Comparison of ENCODE assay signal across 33 mouse cellular contexts in genomic region chr5:139111991-139112390, GRCm38 (mm10). TPM values are rescaled to one million over a fixed set of nuclear protein-coding genes. Genes with fewer than 3 reads are reported as not detected.
A peak's percentile ranks its signal among the peaks of the same experiment; 100 is the strongest.
DNase-seq lines count a peak whose midpoint lies in the region; ATAC-seq lines count a peak whose summit lies in the region.
"Had no signal": no experiment of that assay in that cellular context is flagged by ENCODE, and none has a peak within 500 bp of the region (broad histone marks: within the 10 kb centered on the region; RNA-seq: fewer than 3 reads in every experiment).

No protein-coding gene starts in this region.

- peaks cover 12% of the 10 kb centered on the region for H3K4me1 ChIP-seq in forebrain, embryonic 16.5 days (replicated peaks; ENCODE audit: control insufficient read depth, insufficient read depth, low read length)
- no peaks in the 10 kb centered on the region; the same call in 1 of the 2 replicates for H3K4me1 ChIP-seq in forebrain, embryonic 14.5 days (ENCODE audit: control insufficient read depth, insufficient read depth, low read length)
- peaks cover 4% of the 10 kb centered on the region; the same call in 1 of the 2 replicates for H3K4me1 ChIP-seq in neural tube, embryonic 15.5 days
- H3K4me1 ChIP-seq: liver, embryonic 15.5 days had no signal

- no peak overlapping the region for H3K4me3 ChIP-seq in forebrain, embryonic 16.5 days (replicated peaks; ENCODE audit: low read length)
- H3K4me3 ChIP-seq in forebrain, embryonic 14.5 days (ENCODE audit: low read depth, low read length), result no peak overlapping the region
- no peak overlapping the region for H3K4me3 ChIP-seq in neural tube, embryonic 15.5 days (replicated peaks)
- H3K4me3 ChIP-seq: erythroblast, embryonic 14.5 days; forebrain, embryonic 13.5 days; gastrocnemius, adult 2 months; hindbrain, embryonic 12.5 days; intestine, embryonic 15.5 days; limb, embryonic 12.5 days; liver, embryonic 15.5 days; midbrain, embryonic 10.5 days had no signal

- H3K9me3 ChIP-seq in forebrain, embryonic 16.5 days (ENCODE audit: control insufficient read depth, low read length), result no peaks in the 10 kb centered on the region
- no peaks in the 10 kb centered on the region for H3K9me3 ChIP-seq in forebrain, embryonic 14.5 days (replicated peaks; ENCODE audit: control insufficient read depth, low read length)
- H3K9me3 ChIP-seq in neural tube, embryonic 15.5 days (replicated peaks), result no peaks in the 10 kb centered on the region
- H3K9me3 ChIP-seq: forebrain, embryonic 13.5 days; hindbrain, embryonic 12.5 days; intestine, embryonic 15.5 days; limb, embryonic 12.5 days; liver, embryonic 15.5 days; midbrain, embryonic 10.5 days had no signal

- 36% methylated on average over 9 of the region's 9 CpGs for WGBS in forebrain, embryonic 16.5 days
- WGBS in forebrain, embryonic 14.5 days, result 56% methylated on average over 9 of the region's 9 CpGs
- 66% methylated on average over 9 of the region's 9 CpGs for WGBS in neural tube, embryonic 15.5 days

- no peak overlapping the region for H3K4me2 ChIP-seq in forebrain, embryonic 16.5 days (ENCODE audit: low read length)
- no peak overlapping the region for H3K4me2 ChIP-seq in forebrain, embryonic 14.5 days (ENCODE audit: low read length)
- no peak overlapping the region for H3K4me2 ChIP-seq in neural tube, embryonic 15.5 days
- H3K4me2 ChIP-seq: forebrain, embryonic 13.5 days; heart, embryonic 11.5 days; hindbrain, embryonic 12.5 days; intestine, embryonic 15.5 days; limb, embryonic 12.5 days; liver, embryonic 15.5 days; lung, embryonic 14.5 days had no signal

- no peak for DNase-seq in forebrain, embryonic 14.5 days (ENCODE audit: low spot score)
- peak; percentile 55 to 79 for DNase-seq in left cerebral cortex, postnatal 14 days (ENCODE audit: low spot score in 2 of 2)
- DNase-seq in left cerebral cortex, adult 18-20 months (ENCODE audit: low spot score in 2 of 2), result no peak
- no peak for DNase-seq in neural tube, embryonic 10.5 days (ENCODE audit: extremely low spot score, low spot score)
- DNase-seq in right cerebral cortex, postnatal 36 days (ENCODE audit: low spot score in 2 of 2), result peak; percentile 20 to 36
- DNase-seq: adrenal gland, postnatal 14 days; cerebellum, adult 2 months; cerebellum, postnatal 14 days; gastrocnemius, adult 2 months; gastrocnemius, postnatal 36 days; heart, adult 18-20 months; heart, postnatal 36 days; kidney, postnatal 10 days; lung, embryonic 14.5 days; lung, postnatal 14 days; thymus, adult 18-20 months; thymus, postnatal 25 days had no signal

- H3K9ac ChIP-seq in forebrain, embryonic 16.5 days (replicated peaks; ENCODE audit: low read depth, low read length), result no peak overlapping the region
- H3K9ac ChIP-seq in forebrain, embryonic 14.5 days (ENCODE audit: low read length), result no peak overlapping the region
- H3K9ac ChIP-seq in neural tube, embryonic 15.5 days (replicated peaks), result no peak overlapping the region
- H3K9ac ChIP-seq: forebrain, embryonic 13.5 days; hindbrain, embryonic 12.5 days; intestine, embryonic 15.5 days; limb, embryonic 12.5 days; liver, embryonic 15.5 days; lung, embryonic 14.5 days had no signal

- peak; percentile 52; the same call in 1 of the 2 replicates for ATAC-seq in forebrain, embryonic 16.5 days
- no peak for ATAC-seq in forebrain, embryonic 14.5 days
- no peak for ATAC-seq in neural tube, embryonic 15.5 days (ENCODE audit: low FRiP score)
- ATAC-seq in CD4-positive, CD25-positive, alpha-beta regulatory T cell, adult 4 months, result no peak
- ATAC-seq: forebrain, embryonic 13.5 days; hindbrain, postnatal 0 days; intestine, embryonic 15.5 days; Patski had no signal

- H3K27me3 ChIP-seq in forebrain, embryonic 16.5 days (replicated peaks; ENCODE audit: control insufficient read depth, insufficient read depth, low read length), result no peaks in the 10 kb centered on the region
- no peaks in the 10 kb centered on the region for H3K27me3 ChIP-seq in forebrain, embryonic 14.5 days (replicated peaks; ENCODE audit: control insufficient read depth, insufficient read depth, low read length)
- H3K27me3 ChIP-seq in neural tube, embryonic 15.5 days (replicated peaks), result no peaks in the 10 kb centered on the region
- H3K27me3 ChIP-seq: forebrain, embryonic 13.5 days; hindbrain, embryonic 12.5 days; intestine, embryonic 15.5 days; limb, embryonic 12.5 days; liver, embryonic 15.5 days; Patski had no signal

- intact Hi-C loops in left cerebral cortex, postnatal 14 days (cut with DNase I), result no loop called here

- peak overlapping the region; percentile 20 for H3K27ac ChIP-seq in forebrain, embryonic 16.5 days (ENCODE audit: low read length)
- H3K27ac ChIP-seq in forebrain, embryonic 14.5 days (ENCODE audit: low read depth, low read length), result no peak overlapping the region
- H3K27ac ChIP-seq in neural tube, embryonic 15.5 days (replicated peaks), result 0 out of 2 replicates have a peak overlapping the region, but pooled peaks have one; percentile 9
- H3K27ac ChIP-seq: forebrain, embryonic 13.5 days; gastrocnemius, adult 2 months; hindbrain, embryonic 12.5 days; hindbrain, postnatal 0 days; intestine, embryonic 15.5 days; limb, embryonic 12.5 days; liver, embryonic 15.5 days; midbrain, embryonic 10.5 days; stomach, postnatal 0 days had no signal

- no peaks in the 10 kb centered on the region; the same call in 1 of the 2 replicates for H3K36me3 ChIP-seq in forebrain, embryonic 16.5 days (ENCODE audit: control insufficient read depth, insufficient read depth)
- no peaks in the 10 kb centered on the region for H3K36me3 ChIP-seq in forebrain, embryonic 14.5 days (ENCODE audit: control insufficient read depth, insufficient read depth, low read length)
- H3K36me3 ChIP-seq in neural tube, embryonic 15.5 days, result peaks cover 23% of the 10 kb centered on the region
- H3K36me3 ChIP-seq: intestine, embryonic 15.5 days; limb, embryonic 12.5 days; liver, embryonic 15.5 days; midbrain, embryonic 10.5 days had no signal

RNA-seq across cellular contexts. Expression of gene Prkar1b, which starts 37.8 kb away (rescaled TPM):
- 208 and 245 TPM in 2 replicates for polyA plus RNA-seq in forebrain, embryonic 16.5 days (2015; fragmentation: Nextera tagmentation; extraction: Ambion mirVana)
- polyA plus RNA-seq in forebrain, embryonic 14.5 days (2014; fragmentation: Nextera tagmentation; extraction: Ambion mirVana), result 93.8 and 128 TPM in 2 replicates
- 100 to 1,000 TPM; 571 to 599 TPM for total RNA-seq in left cerebral cortex, postnatal 14 days (2021)
- total RNA-seq in left cerebral cortex, adult 18-20 months (2021), result 100 to 1,000 TPM; 762 to 804 TPM
- polyA plus RNA-seq in neural tube, embryonic 15.5 days (2015; fragmentation: Nextera tagmentation; extraction: Ambion mirVana), result 272 and 321 TPM in 2 replicates
- 1 to 10 TPM in 1 of 2 experiments, under 1 TPM in 1; 0.98 to 3.1 TPM for polyA plus RNA-seq in CD4-positive, CD25-positive, alpha-beta regulatory T cell, adult 4 months (2017; shearing (Covaris generic))
- total RNA-seq: MEL; neutrophil, adult 5-6 weeks had no signal

RNA-seq across cellular contexts. Expression of gene Dnaaf5, which starts 38.0 kb away (rescaled TPM):
- polyA plus RNA-seq in forebrain, embryonic 16.5 days (2015; fragmentation: Nextera tagmentation; extraction: Ambion mirVana), result 2.7 and 3.3 TPM in 2 replicates
- polyA plus RNA-seq in forebrain, embryonic 14.5 days (2014; fragmentation: Nextera tagmentation; extraction: Ambion mirVana), result 2.5 and 2.6 TPM in 2 replicates
- total RNA-seq in left cerebral cortex, postnatal 14 days (2021), result 1 to 10 TPM; 6.9 to 7.8 TPM
- 1 to 10 TPM; 7.1 to 9.0 TPM for total RNA-seq in left cerebral cortex, adult 18-20 months (2021)
- 3.9 and 4.6 TPM in 2 replicates for polyA plus RNA-seq in neural tube, embryonic 15.5 days (2015; fragmentation: Nextera tagmentation; extraction: Ambion mirVana)
- polyA plus RNA-seq in CD4-positive, CD25-positive, alpha-beta regulatory T cell, adult 4 months (2017; shearing (Covaris generic)), result 10 to 100 TPM in 1 of 2 experiments, 1 to 10 TPM in 1; 8.2 to 16.0 TPM

Comparison
In these comparisons a context has a peak if more than half of its experiments do, and no peak if none do; other contexts are left out.
1. DNase-seq: peak in left cerebral cortex, postnatal 14 days (2 of 2) and right cerebral cortex, postnatal 36 days (2 of 2); none in forebrain, embryonic 14.5 days (single experiment), left cerebral cortex, adult 18-20 months (0 of 2) and neural tube, embryonic 10.5 days (single experiment).
2. RNA of gene Prkar1b, which starts 37.8 kb away (polyA plus RNA-seq): 272 to 321 TPM in neural tube, embryonic 15.5 days, 208 to 245 TPM in forebrain, embryonic 16.5 days and 93.8 to 128 TPM in forebrain, embryonic 14.5 days; 0.98 to 3.1 TPM in CD4-positive, CD25-positive, alpha-beta regulatory T cell, adult 4 months; every median in the first group is over 10 times any median in the second.